Mouse (Mus musculus) lung, postnatal 14 days (tissue): Measurements from ENCODE around the gene Gm20831.
"Not testable (repeated sequence)": the region's sequence is repeated elsewhere in the genome, so short reads cannot be mapped to it uniquely, and the experiment has no call there.

Source experiments
- DNase-seq: peaks from one replicate; pipeline ENCODE4 v3.0.0; 2021

Gm20831 gene

GRCm38 (mm10) chrY:17874441-17874840, at the start of gene Gm20831, which contains the start of gene Gm20772:
Gm20831 (plus strand) TSS chrY:17874741.
Gm20772 (plus strand) TSS chrY:17874741.
- not testable (repeated sequence) for DNase-seq

GRCm38 (mm10) chrY:17846166-17846565, 28.4 kb upstream of the Gm20831 start, which contains the start of gene Gm21904:
Gm21904 (minus strand) TSS chrY:17846266.
- DNase-seq: not testable (repeated sequence)

GRCm38 (mm10) chrY:17937230-17937629, 62.7 kb downstream of the Gm20831 start, which contains the start of gene Srsy:
Srsy (minus strand) TSS chrY:17937330.
- DNase-seq: not testable (repeated sequence)
